Mouse (Mus musculus) hindbrain, embryonic 13.5 days (tissue): Measurements from ENCODE around the gene Rsph6a. TPM values are rescaled to one million over a fixed set of nuclear protein-coding genes. Genes with fewer than 3 reads are reported as not detected.

Source experiments
- ATAC-seq: fragments of 200-750 bp; cut with Nextera tagmentation; 2 replicates; pipeline ENCODE4 v1.8.0; 2017; ENCODE audit warnings: moderate TSS enrichment; ENCODE audit not compliant: low FRiP score
- H3K27ac ChIP-seq: fragments of 300-500 bp; sonication (generic); 2 replicates; pipeline ENCODE4 v1.5.1; 2015; ENCODE audit warnings: inconsistent platforms, mild to moderate bottlenecking, moderate library complexity
- H3K27me3 ChIP-seq: fragments of 300-500 bp; sonication (generic); 2 replicates; pipeline ENCODE4 v1.6.1; 2015; ENCODE audit warnings: mild to moderate bottlenecking, inconsistent platforms
- H3K36me3 ChIP-seq: fragments of 300-500 bp; sonication (generic); 2 replicates; pipeline ENCODE4 v1.6.1; 2015; ENCODE audit warnings: mild to moderate bottlenecking, inconsistent platforms
- H3K4me1 ChIP-seq: fragments of 300-500 bp; sonication (generic); replicated peaks from 2 replicates; pipeline ENCODE4 v1.6.1; 2015; ENCODE audit warnings: inconsistent platforms
- H3K4me2 ChIP-seq: fragments of 300-500 bp; sonication (generic); 2 replicates; pipeline ENCODE4 v1.6.1; 2015; ENCODE audit warnings: inconsistent platforms, mild to moderate bottlenecking, moderate library complexity
- H3K4me3 ChIP-seq: fragments of 300-500 bp; sonication (generic); 2 replicates; pipeline ENCODE4 v1.5.1; 2015; ENCODE audit warnings: mild to moderate bottlenecking, inconsistent platforms
- H3K9ac ChIP-seq: fragments of 300-500 bp; sonication (generic); 2 replicates; pipeline ENCODE4 v1.6.1; 2015; ENCODE audit warnings: mild to moderate bottlenecking, inconsistent platforms
- H3K9me3 ChIP-seq: fragments of 300-500 bp; sonication (generic); 2 replicates; pipeline ENCODE4 v1.6.1; 2016; ENCODE audit warnings: inconsistent platforms
- WGBS: fragments of 180-500 bp; shearing (Covaris S2); methylation state at CpG from one replicate; pipeline ENCODE4 v1.1.7; 2015; 5-methylcytosine and 5-hydroxymethylcytosine counted together
- polyA plus RNA-seq: library from polyadenylated mRNA; unstranded; fragments of >200 nt; fragmentation: Nextera tagmentation; extraction: Ambion mirVana; gene quantifications from 2 replicates; pipeline ENCODE4 v1.2.1, GENCODE M21; 2015

Rsph6a gene
- polyA plus RNA-seq, 1 experiment from 2014 or later, result not detected

DNA sequence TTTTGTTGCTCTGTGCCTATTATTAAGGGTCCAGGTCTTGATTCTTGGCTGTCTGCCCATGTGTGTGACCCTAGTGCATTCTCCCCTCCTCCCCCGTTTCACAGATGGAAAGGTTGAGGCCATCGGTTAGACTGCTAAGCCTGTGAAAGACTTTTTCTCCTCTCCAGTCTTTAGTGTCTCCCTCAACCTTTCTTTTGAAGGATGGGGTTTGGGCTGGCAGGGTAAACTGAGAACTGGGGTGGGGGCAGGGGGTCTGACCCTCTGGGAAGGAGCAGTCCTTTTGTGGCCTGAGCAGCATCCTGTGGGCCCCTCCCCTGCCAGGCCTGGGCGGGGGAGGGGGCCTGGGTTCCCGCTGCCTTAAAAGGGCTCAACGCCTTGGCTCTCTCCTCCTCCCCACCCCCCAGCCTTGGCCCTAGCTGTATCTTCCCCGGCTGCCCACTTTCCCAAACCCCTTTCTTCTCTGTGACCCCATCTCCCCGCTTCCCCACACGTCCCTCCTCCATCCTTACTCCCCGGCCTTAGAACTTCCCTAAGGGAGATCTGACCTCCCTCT is 30.5 kb downstream of the Rsph6a start:
- H3K36me3 ChIP-seq, result peaks cover 75% of the 10 kb centered on the region
- H3K27ac ChIP-seq, result no peak overlapping the region
- H3K4me3 ChIP-seq, result no peak overlapping the region
- peak overlapping the region; percentile 36 for H3K9ac ChIP-seq
- no peaks in the 10 kb centered on the region for H3K9me3 ChIP-seq
- H3K4me2 ChIP-seq, result no peak overlapping the region
- peaks cover 8% of the 10 kb centered on the region for H3K27me3 ChIP-seq
- ATAC-seq, result no peak
- H3K4me1 ChIP-seq, result peaks cover 50% of the 10 kb centered on the region
- WGBS, result 27% methylated on average over 9 of the region's 9 CpGs

DNA sequence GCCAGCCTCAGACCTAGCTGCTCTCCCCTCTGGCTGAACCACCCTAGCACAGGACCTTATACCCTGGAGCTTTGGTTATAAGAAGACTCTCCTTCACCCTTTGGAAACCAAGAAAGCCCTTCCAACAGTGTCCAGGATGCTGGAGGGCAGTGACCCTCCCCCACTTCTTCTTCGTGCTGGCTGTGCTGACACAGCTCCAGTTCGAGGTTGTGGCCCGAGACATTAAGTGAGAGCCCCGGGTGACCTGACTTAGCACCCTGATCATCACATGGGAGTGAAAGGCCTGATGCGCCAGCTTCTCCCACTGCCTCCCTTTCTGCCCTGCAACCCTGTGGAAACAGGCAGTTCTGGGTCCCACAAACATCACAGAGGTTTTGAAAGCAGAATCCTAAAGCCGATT is 31.0 kb downstream of the Rsph6a start:
- H3K36me3 ChIP-seq, result peaks cover 75% of the 10 kb centered on the region
- peaks cover 50% of the 10 kb centered on the region for H3K4me1 ChIP-seq
- H3K9ac ChIP-seq, result peak overlapping the region; percentile 36
- H3K27me3 ChIP-seq, result peaks cover 13% of the 10 kb centered on the region
- no peak for ATAC-seq
- H3K27ac ChIP-seq, result no peak overlapping the region
- no peak overlapping the region; the same call in 1 of the 2 replicates for H3K4me2 ChIP-seq
- H3K4me3 ChIP-seq, result no peak overlapping the region
- WGBS, result 10% methylated on average over 6 of the region's 6 CpGs
- no peaks in the 10 kb centered on the region for H3K9me3 ChIP-seq

DNA sequence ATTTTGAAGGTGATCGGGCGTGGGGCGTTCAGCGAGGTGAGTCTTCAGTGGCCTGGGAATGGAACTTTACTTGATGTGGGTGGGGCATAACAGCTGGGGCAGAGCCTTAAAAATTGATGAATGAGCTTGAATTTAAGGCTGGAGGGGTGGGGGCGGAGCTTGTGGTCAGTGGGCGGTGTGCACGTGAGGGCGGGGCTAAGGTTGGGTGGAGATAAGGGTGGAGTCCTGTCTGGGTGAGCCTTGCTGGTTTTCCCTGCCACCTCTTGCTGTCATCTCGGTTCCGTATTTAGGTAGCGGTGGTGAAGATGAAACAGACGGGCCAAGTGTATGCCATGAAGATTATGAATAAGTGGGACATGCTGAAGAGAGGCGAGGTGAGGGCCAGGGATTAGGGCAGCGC is 31.6 kb downstream of the Rsph6a start:
- Histone ChIP-seq H3K9me3 (no peaks in the 10 kb centered on the region), H3K27ac (no peak overlapping the region), H3K4me1 (peaks cover 49% of the 10 kb centered on the region), H3K27me3 (peaks cover 19% of the 10 kb centered on the region), H3K4me3 (no peak overlapping the region), H3K9ac (0 out of 2 replicates have a peak overlapping the region, but pooled peaks have one; percentile 36), H3K4me2 (no peak overlapping the region; the same call in 1 of the 2 replicates), H3K36me3 (peaks cover 75% of the 10 kb centered on the region)
- no peak for ATAC-seq
- 18% methylated on average over 14 of the region's 14 CpGs for WGBS

DNA sequence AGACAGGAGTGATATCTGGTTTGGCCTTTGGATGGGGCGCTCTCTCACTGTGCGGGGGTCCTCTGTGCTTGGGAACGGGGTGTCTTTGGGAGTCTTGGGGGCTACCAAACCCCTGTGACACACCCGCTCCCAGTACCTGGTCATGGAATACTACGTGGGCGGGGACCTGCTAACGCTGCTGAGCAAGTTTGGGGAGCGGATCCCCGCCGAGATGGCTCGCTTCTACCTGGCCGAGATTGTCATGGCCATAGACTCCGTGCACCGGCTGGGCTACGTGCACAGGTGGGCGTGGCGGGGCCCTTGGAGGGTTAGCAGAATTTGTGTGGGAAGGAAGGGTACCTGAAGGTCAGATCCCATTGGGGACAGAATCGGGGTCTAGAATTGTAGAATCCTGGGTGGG is 32.3 kb downstream of the Rsph6a start:
- 60% methylated on average over 18 of the region's 18 CpGs for WGBS
- no peak overlapping the region for H3K4me2 ChIP-seq
- peaks cover 26% of the 10 kb centered on the region for H3K27me3 ChIP-seq
- ATAC-seq, result no peak
- no peak overlapping the region for H3K4me3 ChIP-seq
- no peak overlapping the region for H3K9ac ChIP-seq
- H3K9me3 ChIP-seq, result no peaks in the 10 kb centered on the region
- H3K4me1 ChIP-seq, result peaks cover 42% of the 10 kb centered on the region
- H3K27ac ChIP-seq, result no peak overlapping the region
- H3K36me3 ChIP-seq, result peaks cover 75% of the 10 kb centered on the region

DNA sequence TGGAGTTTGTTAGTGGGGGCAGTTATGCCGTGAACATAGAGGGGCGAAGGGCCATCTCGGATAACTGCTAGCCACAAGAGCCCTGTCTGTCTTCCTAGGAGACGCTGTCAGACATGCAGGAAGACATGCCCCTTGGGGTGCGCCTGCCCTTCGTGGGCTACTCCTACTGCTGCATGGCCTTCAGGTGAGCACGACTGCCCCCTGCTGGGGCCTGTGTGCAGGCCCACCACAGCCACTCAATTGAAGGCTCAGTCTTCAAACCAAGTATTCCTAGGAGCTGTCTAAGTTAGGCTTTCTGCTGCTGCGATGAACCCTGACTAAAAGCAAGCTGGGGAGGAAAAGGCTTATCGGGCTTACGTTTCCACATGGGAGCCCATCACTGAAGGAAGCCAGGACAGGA is 34.3 kb downstream of the Rsph6a start:
- Histone ChIP-seq H3K4me3 (no peak overlapping the region), H3K9me3 (no peaks in the 10 kb centered on the region), H3K27me3 (peaks cover 42% of the 10 kb centered on the region), H3K36me3 (peaks cover 65% of the 10 kb centered on the region), H3K4me2 (no peak overlapping the region), H3K9ac (no peak overlapping the region), H3K27ac (no peak overlapping the region), H3K4me1 (peaks cover 45% of the 10 kb centered on the region)
- 44% methylated on average over 10 of the region's 10 CpGs for WGBS
- no peak for ATAC-seq

DNA sequence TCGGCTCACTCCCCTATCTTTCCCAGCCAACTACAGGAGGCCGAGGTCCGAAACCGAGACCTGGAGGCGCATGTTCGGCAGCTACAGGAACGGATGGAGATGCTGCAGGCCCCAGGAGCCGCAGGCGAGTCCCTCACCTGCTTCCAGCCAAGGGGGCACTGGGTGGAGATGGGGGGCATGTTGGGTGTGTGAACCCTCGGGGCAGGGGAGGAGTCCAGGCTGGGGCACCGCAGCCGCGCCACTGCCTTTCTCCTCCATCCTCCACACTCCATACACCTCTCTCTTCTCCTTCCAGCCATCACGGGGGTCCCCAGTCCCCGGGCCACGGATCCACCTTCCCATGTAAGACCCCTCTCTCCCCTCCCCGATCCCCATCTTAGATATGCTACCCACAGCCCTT is 37.4 kb downstream of the Rsph6a start:
- Histone ChIP-seq H3K4me2 (peak overlapping the region; percentile 96; the same call in 1 of the 2 replicates), H3K27me3 (peaks cover 59% of the 10 kb centered on the region), H3K9ac (0 out of 2 replicates have a peak overlapping the region, but pooled peaks have one; percentile 19), H3K4me1 (peaks cover 50% of the 10 kb centered on the region), H3K4me3 (no peak overlapping the region), H3K9me3 (no peaks in the 10 kb centered on the region), H3K27ac (peak overlapping the region; percentile 44; the same call in 1 of the 2 replicates), H3K36me3 (peaks cover 54% of the 10 kb centered on the region)
- ATAC-seq, result no peak
- 33% methylated on average over 16 of the region's 17 CpGs for WGBS

DNA sequence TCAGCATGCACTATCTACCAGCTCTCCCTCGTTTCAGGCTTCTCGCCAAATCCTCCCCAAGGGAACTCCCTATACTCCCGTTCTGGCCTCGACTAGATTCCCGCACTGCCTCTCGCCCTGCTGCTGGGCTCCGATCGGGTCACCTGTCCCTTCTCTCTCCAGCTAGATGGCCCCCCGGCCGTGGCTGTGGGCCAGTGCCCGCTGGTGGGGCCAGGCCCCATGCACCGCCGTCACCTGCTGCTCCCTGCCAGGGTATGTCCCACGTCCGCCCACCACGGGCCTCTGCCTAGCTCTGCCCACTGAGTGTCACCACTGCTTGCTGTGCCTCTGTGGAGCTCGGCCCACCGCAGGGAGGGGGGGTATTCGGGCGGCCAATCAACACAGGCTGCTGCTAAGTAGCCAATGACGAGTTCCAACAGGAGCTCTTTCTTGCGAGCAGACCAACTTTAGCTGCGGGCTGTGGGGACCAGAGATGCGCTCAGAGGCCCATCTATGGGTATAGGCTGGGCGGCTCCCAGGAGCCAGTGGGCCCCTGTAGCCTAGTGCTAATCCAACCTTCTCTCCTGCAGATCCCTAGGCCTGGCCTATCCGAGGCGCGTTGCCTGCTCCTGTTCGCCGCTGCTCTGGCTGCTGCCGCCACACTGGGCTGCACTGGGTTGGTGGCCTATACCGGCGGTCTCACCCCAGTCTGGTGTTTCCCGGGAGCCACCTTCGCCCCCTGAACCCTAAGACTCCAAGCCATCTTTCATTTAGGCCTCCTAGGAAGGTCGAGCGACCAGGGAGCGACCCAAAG is 38.1 kb downstream of the Rsph6a start:
- peak overlapping the region; percentile 44; the same call in 1 of the 2 replicates for H3K27ac ChIP-seq
- peak; percentile 53 for ATAC-seq
- WGBS, result 6% methylated on average over 38 of the region's 38 CpGs
- H3K36me3 ChIP-seq, result peaks cover 48% of the 10 kb centered on the region
- H3K4me1 ChIP-seq, result peaks cover 55% of the 10 kb centered on the region
- no peaks in the 10 kb centered on the region for H3K9me3 ChIP-seq
- H3K4me2 ChIP-seq, result peak overlapping the region; percentile 96
- peak overlapping the region; percentile 55 for H3K4me3 ChIP-seq
- H3K9ac ChIP-seq, result peak overlapping the region; percentile 59
- peaks cover 62% of the 10 kb centered on the region for H3K27me3 ChIP-seq

DNA sequence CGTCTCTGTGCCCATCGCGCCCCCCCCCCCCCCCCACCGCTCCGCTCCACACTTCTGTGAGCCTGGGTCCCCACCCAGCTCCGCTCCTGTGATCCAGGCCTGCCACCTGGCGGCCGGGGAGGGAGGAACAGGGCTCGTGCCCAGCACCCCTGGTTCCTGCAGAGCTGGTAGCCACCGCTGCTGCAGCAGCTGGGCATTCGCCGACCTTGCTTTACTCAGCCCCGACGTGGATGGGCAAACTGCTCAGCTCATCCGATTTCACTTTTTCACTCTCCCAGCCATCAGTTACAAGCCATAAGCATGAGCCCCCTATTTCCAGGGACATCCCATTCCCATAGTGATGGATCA is 38.7 kb downstream of the Rsph6a start:
- peaks cover 42% of the 10 kb centered on the region for H3K36me3 ChIP-seq
- peak overlapping the region; percentile 58 for H3K27ac ChIP-seq
- peaks cover 62% of the 10 kb centered on the region for H3K27me3 ChIP-seq
- peaks cover 55% of the 10 kb centered on the region for H3K4me1 ChIP-seq
- ATAC-seq, result peak; percentile 44
- peak overlapping the region; percentile 59; the same call in 1 of the 2 replicates for H3K9ac ChIP-seq
- H3K4me2 ChIP-seq, result peak overlapping the region; percentile 96
- WGBS, result 0% methylated on average over 11 of the region's 15 CpGs
- H3K9me3 ChIP-seq, result no peaks in the 10 kb centered on the region
- peak overlapping the region; percentile 55 for H3K4me3 ChIP-seq

DNA sequence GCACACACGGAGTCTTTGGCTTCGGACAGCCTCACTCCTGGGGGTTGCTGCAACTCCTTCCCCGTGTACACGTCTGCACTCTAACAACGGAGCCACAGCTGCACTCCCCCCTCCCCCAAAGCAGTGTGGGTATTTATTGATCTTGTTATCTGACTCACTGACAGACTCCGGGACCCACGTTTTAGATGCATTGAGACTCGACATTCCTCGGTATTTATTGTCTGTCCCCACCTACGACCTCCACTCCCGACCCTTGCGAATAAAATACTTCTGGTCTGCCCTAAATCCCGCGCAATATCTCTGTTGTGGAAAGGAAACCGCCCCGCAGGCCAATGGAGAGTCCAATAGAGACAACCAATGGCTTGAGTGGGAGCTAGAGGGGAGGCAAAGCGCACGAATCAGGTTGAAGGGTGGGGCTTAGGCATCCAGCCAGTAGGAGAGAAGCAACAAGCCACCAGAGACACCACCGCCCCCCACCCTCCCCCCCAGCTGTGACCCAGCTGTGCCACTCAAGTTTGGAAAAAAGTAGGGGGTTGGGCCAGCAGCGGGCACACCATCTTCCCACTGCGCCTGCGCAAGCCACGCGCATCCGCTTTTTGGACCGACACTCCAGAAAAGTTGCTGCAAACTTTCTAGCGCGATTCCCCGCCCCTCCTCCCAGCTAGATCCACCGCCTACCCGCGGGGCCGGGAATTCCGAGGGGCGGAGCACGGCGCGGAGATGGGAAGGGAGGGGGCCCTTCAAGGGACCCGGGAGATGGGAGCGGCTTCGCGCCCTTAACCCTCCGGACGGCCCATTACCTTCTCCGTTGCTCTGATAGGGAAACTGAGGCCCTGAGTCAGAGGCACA is 39.3 kb downstream of the Rsph6a start:
- WGBS, result under 1% methylated on average over 45 of the region's 45 CpGs
- Histone ChIP-seq H3K36me3 (peaks cover 36% of the 10 kb centered on the region), H3K9me3 (no peaks in the 10 kb centered on the region), H3K27me3 (peaks cover 62% of the 10 kb centered on the region), H3K9ac (peak overlapping the region; percentile 76), H3K4me2 (peak overlapping the region; percentile 96), H3K4me3 (peak overlapping the region; percentile 55), H3K4me1 (peaks cover 55% of the 10 kb centered on the region), H3K27ac (peak overlapping the region; percentile 85)
- ATAC-seq, result peak; percentile 71

DNA sequence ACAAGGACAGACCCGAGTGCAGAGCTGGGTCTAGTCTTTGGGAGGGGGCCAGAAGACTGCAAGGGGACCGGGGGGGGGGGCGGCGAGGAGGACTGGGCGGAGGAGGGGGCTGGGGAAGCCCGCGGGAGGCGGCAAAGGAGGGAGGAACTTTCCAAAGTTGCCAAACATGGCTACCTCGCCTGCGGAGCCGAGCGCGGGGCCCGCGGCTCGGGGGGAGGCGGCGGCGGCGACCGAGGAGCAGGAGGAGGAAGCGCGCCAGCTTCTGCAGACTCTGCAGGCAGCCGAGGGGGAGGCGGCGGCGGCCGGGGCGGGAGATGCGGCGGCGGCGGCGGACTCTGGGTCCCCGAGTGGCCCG is 40.0 kb downstream of the Rsph6a start, which contains the start of gene Six5:
Six5 (plus strand) TSS at position 124 of the 355 bp plus-strand sequence.
- H3K4me1 ChIP-seq, result peaks cover 55% of the 10 kb centered on the region
- peak within 1 kb of the TSS; percentile 96 for H3K4me2 ChIP-seq
- H3K27me3 ChIP-seq, result peaks cover 62% of the 10 kb centered on the region
- no peak for ATAC-seq
- H3K27ac ChIP-seq, result peak within 1 kb of the TSS; percentile 85
- H3K9ac ChIP-seq, result peak within 1 kb of the TSS; percentile 76
- H3K9me3 ChIP-seq, result no peaks in the 10 kb centered on the region
- peak within 1 kb of the TSS; percentile 55 for H3K4me3 ChIP-seq
- H3K36me3 ChIP-seq, result peaks cover 31% of the 10 kb centered on the region
- 2% methylated on average over 22 of the region's 36 CpGs for WGBS

DNA sequence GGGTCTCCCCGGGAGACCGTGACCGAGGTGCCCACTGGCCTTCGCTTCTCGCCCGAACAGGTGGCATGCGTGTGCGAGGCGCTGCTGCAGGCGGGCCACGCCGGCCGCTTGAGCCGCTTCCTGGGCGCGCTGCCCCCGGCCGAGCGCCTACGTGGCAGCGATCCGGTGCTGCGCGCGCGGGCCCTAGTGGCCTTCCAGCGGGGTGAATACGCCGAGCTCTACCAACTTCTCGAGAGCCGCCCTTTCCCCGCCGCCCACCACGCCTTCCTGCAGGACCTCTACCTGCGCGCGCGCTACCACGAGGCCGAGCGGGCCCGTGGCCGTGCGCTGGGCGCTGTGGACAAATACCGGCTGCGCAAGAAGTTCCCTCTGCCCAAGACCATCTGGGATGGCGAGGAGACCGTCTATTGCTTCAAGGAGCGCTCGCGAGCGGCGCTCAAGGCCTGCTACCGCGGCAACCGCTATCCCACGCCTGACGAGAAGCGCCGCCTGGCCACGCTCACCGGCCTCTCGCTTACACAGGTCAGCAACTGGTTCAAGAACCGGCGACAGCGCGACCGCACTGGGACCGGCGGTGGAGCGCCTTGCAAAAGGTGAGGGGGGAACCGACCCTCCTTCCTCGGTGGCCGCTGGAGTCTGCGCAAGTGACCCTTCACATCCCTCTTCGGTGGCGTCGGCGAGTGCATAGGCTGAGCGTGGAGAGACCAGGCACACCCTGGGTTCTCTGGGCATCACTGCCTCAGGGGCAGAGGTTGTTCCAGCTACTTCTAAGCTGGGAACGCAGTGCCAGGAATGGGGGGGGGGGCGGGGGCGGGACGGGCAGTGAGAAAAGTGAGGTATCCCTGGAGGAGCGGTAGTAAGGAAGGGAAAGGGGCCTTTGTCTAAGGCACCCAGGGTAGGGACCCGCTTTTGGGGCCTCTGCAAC is 40.6 kb downstream of the Rsph6a start:
- Histone ChIP-seq H3K27me3 (peaks cover 61% of the 10 kb centered on the region), H3K4me1 (peaks cover 55% of the 10 kb centered on the region)
- ATAC-seq, result no peak

More for the DNA sequence above, 40.6 kb downstream of the Rsph6a start:
- no peaks in the 10 kb centered on the region for H3K9me3 ChIP-seq
- H3K4me2 ChIP-seq, result peak overlapping the region; percentile 96
- peak overlapping the region; percentile 85 for H3K27ac ChIP-seq
- WGBS, result under 1% methylated on average over 75 of the region's 87 CpGs
- peak overlapping the region; percentile 55 for H3K4me3 ChIP-seq
- H3K36me3 ChIP-seq, result peaks cover 26% of the 10 kb centered on the region
- H3K9ac ChIP-seq, result peak overlapping the region; percentile 76
